Mouse (Mus musculus) adrenal gland, postnatal 25 days (tissue): ENCODE results near the gene Slc9a7. TPM values are rescaled to one million over a fixed set of nuclear protein-coding genes. Genes with fewer than 3 reads are reported as not detected.

ENCODE experiments used
- DNase-seq: peaks from one replicate; pipeline ENCODE4 v3.0.0; 2021; ENCODE audit warnings: mixed read lengths
- long read RNA-seq: library from polyadenylated mRNA; stranded (forward); transcript quantifications from one replicate; pipeline ENCODE4 v2.0.0, GENCODE M21; 2021
- total RNA-seq: library from RNA; stranded (reverse); gene quantifications from 2 replicates; pipeline ENCODE4 v1.2.3, GENCODE M21; 2021

Slc9a7 gene
- 20.8 and 22.9 TPM in 2 replicates for total RNA-seq
- long read RNA-seq, transcript Slc9a7-201 (17 exons, 2,512 nt): major isoform, 5 of 7 reads
- long read RNA-seq, partial matches to known transcripts: 0 of 7 reads
- long read RNA-seq, other reads (novel, unspliced or antisense): 1 of 7 reads

GRCm38 (mm10) chrX:20291282-20292039 is at the start of gene Slc9a7:
Slc9a7 (minus strand) TSS chrX:20291807.
- peak; percentile 74 for DNase-seq

- peak; percentile 59 for DNase-seq
Observed at GRCm38 (mm10) chrX:20335722-20336121, 44.1 kb upstream of the Slc9a7 start.

GRCm38 (mm10) chrX:20332756-20333155 is 41.1 kb upstream of the Slc9a7 start:
- no peak for DNase-seq

- DNase-seq: no peak
Observed at GRCm38 (mm10) chrX:20307215-20307614, 15.6 kb upstream of the Slc9a7 start.

GRCm38 (mm10) chrX:20305941-20306340 is 14.3 kb upstream of the Slc9a7 start:
- no peak for DNase-seq

- DNase-seq: no peak
Observed at GRCm38 (mm10) chrX:20303280-20303679, 11.7 kb upstream of the Slc9a7 start.

GRCm38 (mm10) chrX:20292040-20292417 is 422 bp upstream of the Slc9a7 start:
- no peak for DNase-seq

GRCm38 (mm10) chrX:20290715-20291114 is 892 bp downstream of the Slc9a7 start:
- no peak for DNase-seq

GRCm38 (mm10) chrX:20288674-20289073 is 2.9 kb downstream of the Slc9a7 start:
- DNase-seq: no peak

- DNase-seq: no peak
Observed at GRCm38 (mm10) chrX:20286254-20286653, 5.4 kb downstream of the Slc9a7 start.

GRCm38 (mm10) chrX:20279424-20279823 is 12.2 kb downstream of the Slc9a7 start:
- no peak for DNase-seq

GRCm38 (mm10) chrX:20273854-20274253 is 17.8 kb downstream of the Slc9a7 start:
- no peak for DNase-seq

GRCm38 (mm10) chrX:20271980-20272379 is 19.6 kb downstream of the Slc9a7 start:
- no peak for DNase-seq

- no peak for DNase-seq
Observed at GRCm38 (mm10) chrX:20269980-20270379, 21.6 kb downstream of the Slc9a7 start.

- no peak for DNase-seq
Observed at GRCm38 (mm10) chrX:20264370-20264769, 27.2 kb downstream of the Slc9a7 start.

GRCm38 (mm10) chrX:20228102-20228501 is 63.5 kb downstream of the Slc9a7 start:
- no peak for DNase-seq

- no peak for DNase-seq
Observed at GRCm38 (mm10) chrX:20221486-20221885, 70.1 kb downstream of the Slc9a7 start.

- DNase-seq: no peak
Observed at GRCm38 (mm10) chrX:20185616-20186015, 106.0 kb downstream of the Slc9a7 start.

- no peak for DNase-seq
Observed at GRCm38 (mm10) chrX:20176792-20177191, 114.8 kb downstream of the Slc9a7 start.

- no peak for DNase-seq
Observed at GRCm38 (mm10) chrX:20168430-20168829, 123.2 kb downstream of the Slc9a7 start.

- no peak for DNase-seq
Observed at GRCm38 (mm10) chrX:20164984-20165383, 126.6 kb downstream of the Slc9a7 start.

- peak; percentile 22 for DNase-seq
Observed at GRCm38 (mm10) chrX:20162322-20162711, 129.3 kb downstream of the Slc9a7 start.

- no peak for DNase-seq
Observed at GRCm38 (mm10) chrX:20161687-20162321, 129.8 kb downstream of the Slc9a7 start.

GRCm38 (mm10) chrX:20160301-20160700 is 131.3 kb downstream of the Slc9a7 start:
- DNase-seq: no peak
